ENCODE assay signal across 18 mouse cellular contexts in the genomic region with DNA sequence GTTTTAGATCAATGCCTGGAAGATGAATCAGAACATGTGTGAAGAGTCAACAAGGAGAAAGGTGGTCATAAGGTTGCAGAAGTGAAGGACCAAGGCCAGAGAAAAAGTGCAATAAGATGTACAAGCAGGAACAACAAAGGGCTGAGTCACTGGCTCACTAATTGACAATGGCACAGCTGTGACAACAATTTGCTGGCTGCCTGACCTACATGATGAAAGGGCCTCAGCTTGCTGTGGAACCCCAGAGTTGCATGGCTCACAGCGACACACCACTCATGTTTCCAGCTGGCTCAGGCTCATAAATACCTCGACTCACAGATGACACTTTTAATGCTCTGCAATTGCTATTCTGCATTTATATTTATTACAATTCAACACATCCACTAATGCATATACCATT.
DNase-seq lines count a peak whose midpoint lies in the region; ATAC-seq lines count a peak whose summit lies in the region.
"Had no signal": no experiment of that assay in that cellular context is flagged by ENCODE, and none has a peak within 500 bp of the region (broad histone marks: within the 10 kb centered on the region; RNA-seq: fewer than 3 reads in every experiment).

No protein-coding gene starts in this region.

- H3K9ac ChIP-seq in midbrain, embryonic 12.5 days (replicated peaks), result no peak overlapping the region
- H3K9ac ChIP-seq in hindbrain, embryonic 13.5 days, result no peak overlapping the region
- H3K9ac ChIP-seq: embryonic facial prominence, embryonic 15.5 days; heart, embryonic 13.5 days; liver, embryonic 12.5 days had no signal

- DNase-seq in midbrain, embryonic 10.5 days (ENCODE audit: low spot score), result no peak
- DNase-seq in embryo, embryonic 10.5 days (ENCODE audit: low spot score), result peak; percentile 53
- peak; percentile 79 for DNase-seq in retina, postnatal 1 day
- DNase-seq in urinary bladder, adult 18-20 months (ENCODE audit: low spot score in 2 of 2), result no peak
- DNase-seq in urinary bladder, postnatal 36 days (ENCODE audit: low spot score in 2 of 2), result no peak
- DNase-seq: cerebellum, adult 9-10 months; gastrocnemius, postnatal 14 days; kidney, adult 8-10 months; right cerebral cortex, postnatal 25 days; thymus, adult 2 months had no signal

- no peak overlapping the region for H3K4me3 ChIP-seq in midbrain, embryonic 12.5 days
- H3K4me3 ChIP-seq in midbrain, embryonic 10.5 days, result no peak overlapping the region
- H3K4me3 ChIP-seq in hindbrain, embryonic 13.5 days, result no peak overlapping the region
- H3K4me3 ChIP-seq: embryonic facial prominence, embryonic 15.5 days; heart, embryonic 13.5 days; liver, embryonic 12.5 days had no signal

- 50% methylated on average over 2 of the region's 2 CpGs for WGBS in midbrain, embryonic 12.5 days
- WGBS in midbrain, embryonic 10.5 days, result 58% methylated on average over 2 of the region's 2 CpGs
- 29% methylated on average over 2 of the region's 2 CpGs for WGBS in hindbrain, embryonic 13.5 days

- ATAC-seq in midbrain, embryonic 12.5 days (ENCODE audit: low FRiP score, low read depth), result peak; percentile 49; the same call in 1 of the 2 replicates
- 0 out of 2 replicates have a peak, but pooled peaks have one; percentile 36 for ATAC-seq in hindbrain, embryonic 13.5 days (ENCODE audit: low FRiP score)
- ATAC-seq: forebrain, embryonic 16.5 days; liver, embryonic 12.5 days; lung, postnatal 0 days; Patski had no signal

- no peaks in the 10 kb centered on the region for H3K27me3 ChIP-seq in midbrain, embryonic 12.5 days
- H3K27me3 ChIP-seq in midbrain, embryonic 10.5 days (ENCODE audit: low read depth, poor library complexity, severe bottlenecking), result no peaks in the 10 kb centered on the region
- no peaks in the 10 kb centered on the region for H3K27me3 ChIP-seq in hindbrain, embryonic 13.5 days
- H3K27me3 ChIP-seq: embryonic facial prominence, embryonic 15.5 days; heart, embryonic 13.5 days; liver, embryonic 12.5 days; Patski had no signal

- no peaks in the 10 kb centered on the region for H3K4me1 ChIP-seq in midbrain, embryonic 12.5 days
- H3K4me1 ChIP-seq in midbrain, embryonic 10.5 days, result 0 out of 2 replicates have a peak, but pooled peaks cover 2% of the 10 kb centered on the region
- no peaks in the 10 kb centered on the region for H3K4me1 ChIP-seq in hindbrain, embryonic 13.5 days (replicated peaks)
- H3K4me1 ChIP-seq: embryonic facial prominence, embryonic 15.5 days; heart, embryonic 13.5 days; liver, embryonic 12.5 days had no signal

- no peaks in the 10 kb centered on the region for H3K9me3 ChIP-seq in midbrain, embryonic 12.5 days
- no peaks in the 10 kb centered on the region for H3K9me3 ChIP-seq in midbrain, embryonic 10.5 days (replicated peaks)
- H3K9me3 ChIP-seq in hindbrain, embryonic 13.5 days, result no peaks in the 10 kb centered on the region
- H3K9me3 ChIP-seq: embryonic facial prominence, embryonic 15.5 days; heart, embryonic 13.5 days; liver, embryonic 12.5 days had no signal

- no peaks in the 10 kb centered on the region for H3K36me3 ChIP-seq in midbrain, embryonic 12.5 days
- H3K36me3 ChIP-seq in midbrain, embryonic 10.5 days, result no peaks in the 10 kb centered on the region
- no peaks in the 10 kb centered on the region for H3K36me3 ChIP-seq in hindbrain, embryonic 13.5 days
- H3K36me3 ChIP-seq: embryonic facial prominence, embryonic 15.5 days; heart, embryonic 13.5 days; liver, embryonic 12.5 days had no signal

- no peak overlapping the region for H3K27ac ChIP-seq in midbrain, embryonic 12.5 days (replicated peaks)
- H3K27ac ChIP-seq in midbrain, embryonic 10.5 days (replicated peaks), result no peak overlapping the region
- H3K27ac ChIP-seq in hindbrain, embryonic 13.5 days, result no peak overlapping the region
- H3K27ac ChIP-seq: embryonic facial prominence, embryonic 15.5 days; heart, embryonic 13.5 days; liver, embryonic 12.5 days had no signal

- H3K4me2 ChIP-seq in midbrain, embryonic 12.5 days (replicated peaks), result no peak overlapping the region
- no peak overlapping the region for H3K4me2 ChIP-seq in hindbrain, embryonic 13.5 days
- H3K4me2 ChIP-seq: embryonic facial prominence, embryonic 15.5 days; heart, embryonic 13.5 days; liver, embryonic 12.5 days had no signal

Comparison
In these comparisons a context has a peak if more than half of its experiments do, and no peak if none do; other contexts are left out.
1. DNase-seq: peak in embryo, embryonic 10.5 days (single experiment) and retina, postnatal 1 day (single experiment); none in midbrain, embryonic 10.5 days (single experiment), urinary bladder, adult 18-20 months (0 of 2) and urinary bladder, postnatal 36 days (0 of 2).